Mouse (Mus musculus) limb, embryonic 12.5 days (tissue): Measurements from ENCODE around the gene Olfr1383. TPM values are rescaled to one million over a fixed set of nuclear protein-coding genes. Genes with fewer than 3 reads are reported as not detected.

ENCODE experiments used
- polyA plus RNA-seq: library from polyadenylated mRNA; unstranded; fragments of >200 nt; fragmentation: Nextera tagmentation; extraction: Ambion mirVana; gene quantifications from 2 replicates; pipeline ENCODE4 v1.2.1, GENCODE M21; 2016

Olfr1383 gene
- polyA plus RNA-seq, 1 experiment from 2014 or later: not detected

Other genes starting within 250 kb of the Olfr1383 start
- not detected in 2 replicates for gene Olfr1393, start 241.3 kb upstream of the Olfr1383 start, polyA plus RNA-seq
- gene Olfr1392, start 234.4 kb upstream of the Olfr1383 start, polyA plus RNA-seq: 0.09 TPM in 1 of 2 replicates, not detected in the other
- not detected in 2 replicates for gene Olfr10, start 214.9 kb upstream of the Olfr1383 start, polyA plus RNA-seq
- gene Olfr1391, start 196.9 kb upstream of the Olfr1383 start, polyA plus RNA-seq: not detected in 2 replicates
- not detected in 2 replicates for gene Olfr1390, start 184.5 kb upstream of the Olfr1383 start, polyA plus RNA-seq
- not detected in 2 replicates for gene Olfr1389, start 96.6 kb upstream of the Olfr1383 start, polyA plus RNA-seq
- 0.11 and 0.13 TPM in 2 replicates for gene Olfr1388, start 83.0 kb upstream of the Olfr1383 start, polyA plus RNA-seq
- not detected in 2 replicates for gene Olfr1387, start 64.3 kb upstream of the Olfr1383 start, polyA plus RNA-seq
- gene Olfr1386, start 54.6 kb upstream of the Olfr1383 start, polyA plus RNA-seq: not detected in 2 replicates
- not detected in 2 replicates for gene Olfr1385, start 30.6 kb upstream of the Olfr1383 start, polyA plus RNA-seq
- gene Olfr1384, start 12.9 kb upstream of the Olfr1383 start, polyA plus RNA-seq: not detected in 2 replicates
- gene Olfr1382, start 8.6 kb downstream of the Olfr1383 start, polyA plus RNA-seq: not detected in 2 replicates
- gene Olfr1381, start 23.8 kb downstream of the Olfr1383 start, polyA plus RNA-seq: not detected in 2 replicates
- gene Olfr1380, start 37.2 kb downstream of the Olfr1383 start, polyA plus RNA-seq: not detected in 2 replicates
- 3.3 and 4.4 TPM in 2 replicates for gene Flt4, start 89.6 kb downstream of the Olfr1383 start, polyA plus RNA-seq
- gene Scgb3a1, start 144.0 kb downstream of the Olfr1383 start, polyA plus RNA-seq: not detected in 2 replicates
- gene Cnot6, start 193.1 kb downstream of the Olfr1383 start, polyA plus RNA-seq: 93.2 and 95.3 TPM in 2 replicates